Mouse (Mus musculus) erythroblast, embryonic 14.5 days (primary cell): Measurements from ENCODE around the gene Ttc39a.

Source experiments
- GATA1 ChIP-seq: IDR thresholded peaks from 2 replicates; pipeline ENCODE4 v1.6.1; 2012; ENCODE audit warnings: low read length, inconsistent platforms, mixed read lengths
- TAL1 ChIP-seq: IDR thresholded peaks from 3 replicates; pipeline ENCODE4 v1.6.1; 2012; ENCODE audit warnings: low read length, inconsistent platforms, mixed read lengths

DNA sequence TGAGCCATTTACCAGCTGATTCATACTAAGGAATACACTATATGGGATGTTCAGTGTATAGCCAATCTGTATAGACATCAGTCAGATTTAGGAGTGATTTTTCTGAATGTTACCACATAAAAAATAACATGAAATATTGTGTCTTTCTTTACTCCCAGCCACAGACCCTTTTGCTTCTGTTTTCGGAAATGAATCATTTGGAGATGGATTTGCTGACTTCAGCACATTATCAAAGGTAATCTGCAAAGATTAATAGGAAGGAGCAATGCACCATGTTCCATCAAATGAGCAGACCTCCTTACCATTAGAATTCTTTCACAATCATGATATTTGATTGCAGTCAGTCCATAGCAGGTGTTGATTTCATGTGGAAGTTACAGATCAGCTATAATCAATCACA is 28.3 kb upstream of the Ttc39a start:
- TF ChIP-seq GATA1 (no peak), TAL1 (no peak)
